Mouse (Mus musculus) midbrain, embryonic 10.5 days (tissue): ENCODE measurements around the gene Efhc1. TPM values are rescaled to one million over a fixed set of nuclear protein-coding genes. Genes with fewer than 3 reads are reported as not detected.
A peak's percentile ranks its signal among the peaks of the same experiment; 100 is the strongest.

Source experiments
- DNase-seq: peaks from one replicate; pipeline ENCODE4 v3.0.0-alpha.2; 2017; ENCODE audit warnings: low spot score
- H3K27ac ChIP-seq: fragments of 300-500 bp; sonication (generic); replicated peaks from 2 replicates; pipeline ENCODE4 v1.5.1; 2016; ENCODE audit warnings: mild to moderate bottlenecking
- H3K27me3 ChIP-seq: fragments of 300-500 bp; sonication (generic); 2 replicates; pipeline ENCODE4 v1.6.1; 2016; ENCODE audit warnings: low read depth, mild to moderate bottlenecking; ENCODE audit not compliant: poor library complexity, severe bottlenecking
- H3K36me3 ChIP-seq: fragments of 300-500 bp; sonication (generic); 2 replicates; pipeline ENCODE4 v1.6.1; 2016; ENCODE audit warnings: mild to moderate bottlenecking, moderate library complexity
- H3K4me1 ChIP-seq: fragments of 300-500 bp; sonication (generic); 2 replicates; pipeline ENCODE4 v1.6.1; 2016
- H3K4me3 ChIP-seq: fragments of 300-500 bp; sonication (generic); 2 replicates; pipeline ENCODE4 v1.5.1; 2016; ENCODE audit warnings: mild to moderate bottlenecking, moderate library complexity
- H3K9me3 ChIP-seq: fragments of 300-500 bp; sonication (generic); replicated peaks from 2 replicates; pipeline ENCODE4 v1.6.1; 2016; ENCODE audit warnings: mild to moderate bottlenecking
- WGBS: fragments of 180-500 bp; shearing (Covaris S2); methylation state at CpG from one replicate; pipeline ENCODE4 v1.1.7; 2016; 5-methylcytosine and 5-hydroxymethylcytosine counted together
- polyA plus RNA-seq: library from polyadenylated mRNA; unstranded; fragments of >200 nt; fragmentation: Nextera tagmentation; extraction: Ambion mirVana; gene quantifications from 2 replicates; pipeline ENCODE4 v1.2.1, GENCODE M21; 2016

Gene Efhc1
- polyA plus RNA-seq, 1 experiment from 2014 or later: 2.0 TPM

DNA sequence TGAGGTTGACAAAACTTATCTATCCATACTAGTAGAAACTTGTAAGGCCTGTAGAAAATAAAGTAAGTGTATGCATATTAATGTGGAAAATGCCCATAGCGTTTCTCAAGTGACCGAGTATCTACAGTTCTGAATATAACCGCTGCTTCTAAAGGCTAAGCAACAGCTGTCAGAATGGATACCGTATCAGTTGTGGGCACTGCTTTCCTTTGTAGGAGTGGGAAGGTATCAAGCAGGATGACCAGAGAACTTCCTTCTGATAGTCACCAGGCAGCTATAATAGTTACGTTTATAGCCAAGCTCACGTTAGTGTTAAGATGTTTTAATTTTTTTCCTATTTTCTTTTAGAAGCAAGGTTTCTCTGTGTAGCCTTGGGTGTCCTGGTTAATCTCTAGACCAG, 22.0 kb downstream of the Efhc1 start:
- H3K27ac ChIP-seq: no peak overlapping the region
- H3K36me3 ChIP-seq: no peaks in the 10 kb centered on the region
- no peaks in the 10 kb centered on the region for H3K4me1 ChIP-seq
- no peak overlapping the region for H3K4me3 ChIP-seq
- 96% methylated on average over 6 of the region's 6 CpGs for WGBS
- no peaks in the 10 kb centered on the region for H3K9me3 ChIP-seq
- H3K27me3 ChIP-seq: no peaks in the 10 kb centered on the region
- DNase-seq: no peak

DNA sequence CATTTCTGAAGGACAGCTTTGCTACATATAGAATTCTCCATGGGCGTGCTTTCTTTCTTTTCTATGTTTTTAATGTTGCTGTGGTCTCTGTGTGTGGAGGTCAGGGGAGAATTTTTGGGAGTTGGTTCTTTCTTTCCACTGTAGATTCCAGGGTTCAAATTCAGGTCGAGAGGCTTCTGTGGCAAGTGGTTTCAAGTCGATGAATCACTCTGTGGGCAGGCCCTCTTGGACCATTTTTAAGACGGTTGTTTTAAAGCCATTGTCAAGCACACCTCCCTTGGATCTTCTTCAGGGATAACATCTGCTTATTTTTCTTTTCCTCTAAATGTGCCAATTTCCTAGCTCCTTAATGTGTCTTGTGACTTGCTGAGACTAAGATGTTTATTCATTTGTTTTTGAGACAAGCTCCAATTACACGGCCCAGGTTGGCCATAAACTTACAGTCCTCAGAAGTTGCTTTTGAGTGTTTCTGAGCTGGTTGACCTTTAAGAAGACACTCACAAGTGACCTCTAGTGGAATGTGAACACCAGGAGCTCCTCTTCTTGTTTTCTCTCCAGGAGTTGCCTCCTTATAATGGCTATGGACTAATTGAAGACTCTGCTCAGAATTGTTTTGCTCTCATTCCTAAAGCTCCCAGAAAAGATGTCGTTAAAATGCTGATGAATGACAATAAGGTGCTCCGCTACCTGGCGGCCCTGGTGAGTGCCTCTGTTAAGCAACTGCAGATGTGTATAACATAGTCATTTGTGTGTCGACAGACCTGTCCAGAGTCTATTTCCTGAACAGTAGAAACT, 23.1 kb downstream of the Efhc1 start:
- H3K36me3 ChIP-seq: no peaks in the 10 kb centered on the region
- H3K4me1 ChIP-seq: no peaks in the 10 kb centered on the region
- no peaks in the 10 kb centered on the region for H3K9me3 ChIP-seq
- 79% methylated on average over 9 of the region's 9 CpGs for WGBS
- H3K27me3 ChIP-seq: no peaks in the 10 kb centered on the region
- no peak for DNase-seq
- H3K27ac ChIP-seq: no peak overlapping the region
- H3K4me3 ChIP-seq: no peak overlapping the region

DNA sequence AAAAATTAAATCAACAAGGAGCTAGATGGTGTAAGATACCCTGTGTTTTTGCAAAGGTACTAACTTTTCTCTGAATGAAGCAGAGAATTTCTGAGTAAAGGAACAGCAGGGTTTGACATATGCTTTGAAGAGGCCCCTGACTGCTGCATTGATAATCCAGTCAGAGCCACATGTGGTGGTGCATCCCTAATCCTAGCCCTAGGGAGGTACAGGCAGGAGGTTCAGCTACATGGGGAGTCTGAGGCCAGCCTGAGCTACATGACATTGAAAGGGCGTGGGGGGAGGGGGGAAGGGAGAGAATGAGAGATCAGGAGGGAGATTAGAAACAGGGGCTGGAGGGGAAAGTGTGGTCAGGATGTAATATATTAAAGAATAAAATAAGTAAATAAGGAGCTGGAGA, 29.1 kb downstream of the Efhc1 start:
- Histone ChIP-seq H3K27ac (no peak overlapping the region), H3K4me3 (no peak overlapping the region), H3K36me3 (no peaks in the 10 kb centered on the region), H3K4me1 (peaks cover 8% of the 10 kb centered on the region; the same call in 1 of the 2 replicates), H3K9me3 (no peaks in the 10 kb centered on the region), H3K27me3 (no peaks in the 10 kb centered on the region)
- DNase-seq: no peak
- 18% methylated on average over 1 of the region's 1 CpGs for WGBS

DNA sequence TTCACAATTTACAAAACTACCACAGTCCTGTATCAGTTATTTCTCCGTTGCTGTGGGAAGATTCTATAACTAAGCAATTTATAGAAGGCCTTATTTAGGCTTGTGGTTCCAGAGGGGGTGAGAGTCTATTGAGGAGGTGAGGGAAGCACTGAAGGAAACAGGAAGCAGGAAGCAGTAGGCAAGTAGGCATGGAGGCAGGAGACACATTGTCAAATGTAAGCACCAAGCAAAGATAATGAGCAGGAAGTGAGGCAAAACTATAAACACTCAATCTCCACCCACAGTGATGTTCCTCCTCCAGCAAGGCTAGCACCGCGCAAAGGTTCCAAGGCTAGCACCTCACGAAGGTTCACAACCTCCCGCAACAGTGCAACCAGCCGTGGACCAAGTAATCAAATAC, 30.3 kb downstream of the Efhc1 start:
- H3K9me3 ChIP-seq: no peaks in the 10 kb centered on the region
- H3K4me1 ChIP-seq: peaks cover 12% of the 10 kb centered on the region; the same call in 1 of the 2 replicates
- DNase-seq: no peak
- 89% methylated on average over 6 of the region's 6 CpGs for WGBS
- H3K4me3 ChIP-seq: no peak overlapping the region
- H3K27me3 ChIP-seq: no peaks in the 10 kb centered on the region
- no peak overlapping the region for H3K27ac ChIP-seq
- H3K36me3 ChIP-seq: no peaks in the 10 kb centered on the region

DNA sequence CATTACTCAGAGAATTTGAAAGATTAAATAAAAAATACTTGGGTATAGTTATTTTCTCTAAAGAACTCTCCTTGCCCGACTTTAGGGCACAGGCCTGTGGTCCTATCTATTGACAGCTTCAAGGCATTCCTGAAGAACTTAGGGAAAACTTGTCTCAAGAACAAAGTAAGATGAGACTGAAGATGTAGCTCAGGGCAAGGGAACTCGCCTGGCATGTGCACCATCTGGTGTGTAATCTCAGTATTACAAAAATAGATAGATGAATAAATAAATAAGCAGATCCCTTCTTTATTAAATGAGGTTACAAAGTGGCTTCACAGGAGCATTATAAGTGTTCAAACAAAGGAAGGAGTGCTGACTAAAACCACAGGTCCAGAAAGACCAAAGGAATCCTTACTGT, 32.7 kb downstream of the Efhc1 start:
- Histone ChIP-seq H3K27ac (no peak overlapping the region), H3K36me3 (no peaks in the 10 kb centered on the region), H3K4me1 (peaks cover 12% of the 10 kb centered on the region; the same call in 1 of the 2 replicates), H3K4me3 (no peak overlapping the region), H3K9me3 (no peaks in the 10 kb centered on the region), H3K27me3 (no peaks in the 10 kb centered on the region)
- 75% methylated on average over 2 of the region's 2 CpGs for WGBS
- DNase-seq: no peak

DNA sequence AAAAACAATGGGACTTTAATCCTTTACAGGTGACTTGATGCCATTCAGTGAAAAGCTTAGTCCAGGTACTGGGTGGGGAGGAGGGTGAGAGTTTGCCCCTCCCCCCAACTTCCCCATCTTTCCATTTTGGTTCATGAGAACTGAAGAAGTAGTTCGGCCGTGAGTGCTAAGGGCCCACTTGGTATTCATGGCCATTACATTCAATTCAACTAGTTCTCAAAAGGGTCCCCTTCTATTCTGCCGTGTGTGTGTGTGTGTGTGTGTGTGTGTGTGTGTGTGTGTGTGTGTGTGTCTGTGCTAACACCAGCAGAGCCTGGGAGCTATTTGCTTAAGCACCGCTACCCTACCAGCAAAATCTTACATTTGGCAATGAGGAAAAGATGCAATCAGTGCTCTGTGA, 33.2 kb downstream of the Efhc1 start:
- Histone ChIP-seq H3K4me1 (peaks cover 12% of the 10 kb centered on the region; the same call in 1 of the 2 replicates), H3K9me3 (no peaks in the 10 kb centered on the region), H3K27ac (no peak overlapping the region), H3K36me3 (no peaks in the 10 kb centered on the region), H3K4me3 (no peak overlapping the region), H3K27me3 (no peaks in the 10 kb centered on the region)
- DNase-seq: no peak
- WGBS: 73% methylated on average over 4 of the region's 4 CpGs

DNA sequence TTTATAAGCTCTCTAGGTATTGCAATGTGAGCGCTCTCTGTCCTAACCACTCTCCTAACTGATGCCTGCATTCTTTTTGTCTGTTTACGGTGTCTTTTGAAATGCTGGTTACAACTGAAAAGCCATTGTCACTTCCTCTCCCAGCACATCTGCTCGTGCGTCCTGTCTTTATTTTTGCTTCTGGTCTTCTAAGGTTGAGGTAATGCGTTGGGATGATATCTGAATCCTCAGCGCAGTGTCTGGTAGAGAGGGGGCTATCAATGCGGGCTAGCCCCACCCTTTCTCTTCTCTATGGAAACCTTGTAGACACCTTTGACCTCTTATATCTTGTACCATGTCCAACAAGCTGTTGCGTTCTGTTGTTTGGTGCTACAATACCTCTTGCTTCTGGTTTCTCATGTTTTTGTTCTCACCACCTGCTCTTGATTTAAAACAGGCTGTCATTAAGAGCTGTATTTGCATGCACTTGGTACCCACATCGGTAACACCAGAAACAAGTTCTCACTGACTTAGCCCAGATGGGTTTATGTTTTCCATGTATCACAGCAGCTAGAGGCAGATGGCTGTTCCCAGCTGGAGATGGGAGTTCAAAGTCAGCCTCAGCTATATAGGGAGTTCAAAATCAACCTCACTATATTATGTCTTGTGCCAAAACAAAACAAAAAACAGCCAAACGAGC, 35.1 kb downstream of the Efhc1 start:
- no peaks in the 10 kb centered on the region for H3K9me3 ChIP-seq
- H3K4me3 ChIP-seq: no peak overlapping the region
- no peak for DNase-seq
- 78% methylated on average over 10 of the region's 10 CpGs for WGBS
- peaks cover 4% of the 10 kb centered on the region; the same call in 1 of the 2 replicates for H3K4me1 ChIP-seq
- no peaks in the 10 kb centered on the region for H3K27me3 ChIP-seq
- H3K27ac ChIP-seq: no peak overlapping the region
- no peaks in the 10 kb centered on the region for H3K36me3 ChIP-seq

DNA sequence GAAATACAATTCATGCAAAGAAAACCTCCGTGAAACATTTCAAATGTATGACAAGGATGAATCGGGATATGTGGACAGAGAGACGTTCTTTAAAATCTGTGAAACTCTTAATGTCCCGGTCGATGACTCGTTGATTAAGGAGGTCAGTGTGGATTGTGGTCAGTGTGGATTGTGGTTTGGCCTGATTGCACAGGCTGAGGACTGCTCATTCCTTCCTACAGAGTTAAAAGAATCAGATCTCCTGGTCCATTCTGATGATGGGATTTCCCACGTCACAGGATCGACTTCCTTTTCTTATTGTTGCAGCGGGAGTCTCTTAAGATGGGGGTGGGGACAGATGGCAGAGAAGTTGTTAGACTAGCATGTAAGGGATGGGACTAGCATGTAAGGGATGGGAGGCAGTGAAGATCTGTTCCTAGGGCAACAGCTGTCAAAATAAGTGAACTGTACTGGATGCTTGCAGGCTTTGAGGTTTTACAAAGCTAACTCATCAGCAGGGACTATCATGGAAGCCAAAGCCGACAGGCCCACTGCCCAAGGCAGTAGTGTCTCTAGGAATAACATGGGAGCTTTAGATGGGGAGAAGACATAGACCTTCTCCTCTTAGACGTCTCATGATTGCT, 38.1 kb downstream of the Efhc1 start:
- Histone ChIP-seq H3K27me3 (no peaks in the 10 kb centered on the region), H3K27ac (no peak overlapping the region), H3K4me3 (no peak overlapping the region), H3K36me3 (no peaks in the 10 kb centered on the region), H3K9me3 (no peaks in the 10 kb centered on the region), H3K4me1 (peaks cover 4% of the 10 kb centered on the region; the same call in 1 of the 2 replicates)
- 88% methylated on average over 11 of the region's 11 CpGs for whole genome bisulfite sequencing
- DNase-seq: no peak

DNA sequence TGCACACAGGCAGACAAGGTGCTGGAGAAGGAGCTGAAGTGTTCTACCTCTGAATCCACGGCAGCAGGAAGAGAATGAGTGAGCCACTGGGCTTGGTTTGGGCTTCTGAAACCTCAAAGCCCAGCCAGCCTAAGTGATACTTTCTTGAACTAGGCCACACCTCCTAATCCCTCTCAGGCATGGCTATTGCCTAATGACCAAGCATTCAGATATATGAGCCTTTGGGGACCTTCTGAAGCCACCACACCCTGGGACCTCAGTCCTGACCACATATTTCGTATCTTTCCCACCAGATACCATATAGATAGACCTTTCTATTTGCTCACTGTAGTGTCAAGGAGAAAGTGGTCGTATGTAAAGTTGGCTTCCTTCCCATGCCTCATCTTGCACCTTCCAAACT, 42.3 kb downstream of the Efhc1 start:
- H3K9me3 ChIP-seq: no peaks in the 10 kb centered on the region
- H3K4me1 ChIP-seq: peaks cover 24% of the 10 kb centered on the region
- H3K27me3 ChIP-seq: no peaks in the 10 kb centered on the region
- no peak for DNase-seq
- 83% methylated on average over 3 of the region's 3 CpGs for WGBS
- no peak overlapping the region for H3K27ac ChIP-seq
- peaks cover 3% of the 10 kb centered on the region; the same call in 1 of the 2 replicates for H3K36me3 ChIP-seq
- H3K4me3 ChIP-seq: no peak overlapping the region

DNA sequence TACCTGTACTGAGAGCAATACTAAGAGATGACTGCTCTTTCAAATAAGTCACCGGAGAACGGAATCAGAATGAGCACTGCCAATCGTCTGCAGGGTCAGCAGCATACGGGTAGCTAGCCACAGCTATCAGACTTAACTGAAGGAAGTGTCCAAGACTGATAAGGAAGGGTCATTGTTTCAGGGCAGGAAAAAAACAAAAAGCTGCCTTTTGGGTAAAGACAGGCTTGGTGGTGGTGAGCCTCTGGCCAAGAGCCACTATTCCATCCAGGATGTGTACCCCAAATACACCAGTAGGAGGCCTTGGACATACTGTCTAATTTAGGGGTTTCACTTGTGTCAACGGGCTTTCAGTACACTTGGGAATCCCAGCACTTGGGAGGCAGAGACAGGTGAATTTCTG, 42.9 kb downstream of the Efhc1 start:
- no peaks in the 10 kb centered on the region for H3K27me3 ChIP-seq
- no peak overlapping the region for H3K27ac ChIP-seq
- peaks cover 7% of the 10 kb centered on the region; the same call in 1 of the 2 replicates for H3K36me3 ChIP-seq
- no peak for DNase-seq
- no peak overlapping the region for H3K4me3 ChIP-seq
- H3K4me1 ChIP-seq: peaks cover 26% of the 10 kb centered on the region
- H3K9me3 ChIP-seq: no peaks in the 10 kb centered on the region
- WGBS: 90% methylated on average over 5 of the region's 5 CpGs

DNA sequence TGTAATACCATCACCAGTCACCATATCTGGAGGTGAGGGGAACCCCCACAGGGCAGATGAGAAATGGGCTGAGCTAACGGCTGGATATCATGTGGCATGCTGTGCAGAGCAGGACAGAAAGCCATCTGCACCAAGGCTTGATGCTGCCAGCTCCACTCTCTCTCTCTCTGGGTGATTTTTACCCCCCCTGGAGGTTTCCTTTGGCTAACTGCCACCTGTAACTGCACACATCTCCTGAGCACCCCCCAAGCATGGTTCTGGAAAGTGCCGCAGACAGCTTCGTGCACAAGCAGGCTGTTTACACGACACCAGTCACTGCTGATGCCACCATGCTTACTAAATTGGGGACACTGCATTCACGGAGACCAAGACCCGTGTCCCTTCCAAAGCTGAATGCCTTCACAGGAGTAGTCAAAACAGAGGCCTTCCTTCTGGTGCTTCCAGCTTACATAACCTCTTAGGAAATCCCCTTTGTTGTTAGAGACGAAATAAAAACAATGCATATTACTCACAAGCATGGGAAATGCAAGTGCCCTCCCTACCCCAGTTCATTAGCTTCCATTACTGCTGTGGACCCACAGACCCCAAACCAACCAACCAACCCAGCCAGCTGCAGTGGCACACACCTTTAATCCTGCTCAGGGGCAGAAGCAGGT, 44.0 kb downstream of the Efhc1 start:
- no peak for DNase-seq

DNA sequence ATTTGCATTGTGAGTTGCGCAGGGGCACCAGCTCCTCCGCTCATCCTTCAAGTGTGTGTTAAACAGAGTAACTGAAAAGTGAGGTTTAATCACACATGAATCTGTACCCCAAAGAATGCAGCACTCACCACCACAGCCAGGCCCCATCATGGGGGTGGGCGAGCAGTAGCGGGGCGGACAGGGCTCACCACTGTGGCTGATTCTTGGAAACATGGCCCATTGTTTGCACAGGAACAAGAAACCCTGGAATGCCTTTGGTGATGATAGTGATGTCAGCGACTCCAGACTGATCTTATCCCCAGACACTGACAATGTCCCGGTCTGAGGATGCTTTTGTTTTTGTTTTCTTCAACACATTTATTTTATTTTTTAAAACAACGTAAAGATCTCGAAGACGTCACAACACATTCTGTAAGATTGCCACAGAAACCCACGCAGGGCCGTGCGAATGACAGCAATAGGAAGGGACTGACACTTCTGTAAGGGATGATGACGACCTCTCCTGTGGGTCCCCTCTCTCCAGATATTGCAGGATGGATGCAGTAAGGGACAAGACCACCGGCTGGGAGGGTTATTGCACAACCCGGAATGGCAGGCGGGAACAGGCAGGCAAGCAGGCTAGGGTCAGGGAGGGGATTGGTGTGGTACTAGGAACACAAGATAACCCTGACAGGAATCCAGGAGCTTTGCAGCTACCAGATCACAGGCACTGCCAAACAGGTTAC, 45.3 kb downstream of the Efhc1 start:
- peaks cover 31% of the 10 kb centered on the region for H3K36me3 ChIP-seq
- H3K4me1 ChIP-seq: peaks cover 26% of the 10 kb centered on the region
- peak overlapping the region; percentile 74 for H3K27ac ChIP-seq
- H3K9me3 ChIP-seq: no peaks in the 10 kb centered on the region
- peak; percentile 25 for DNase-seq
- no peak overlapping the region for H3K4me3 ChIP-seq
- no peaks in the 10 kb centered on the region for H3K27me3 ChIP-seq
- WGBS: 56% methylated on average over 17 of the region's 17 CpGs

More for the DNA sequence above, 44.0 kb downstream of the Efhc1 start:
- peaks cover 26% of the 10 kb centered on the region for H3K4me1 ChIP-seq
- no peaks in the 10 kb centered on the region for H3K27me3 ChIP-seq
- no peak overlapping the region for H3K4me3 ChIP-seq
- H3K9me3 ChIP-seq: no peaks in the 10 kb centered on the region
- peaks cover 18% of the 10 kb centered on the region for H3K36me3 ChIP-seq
- WGBS: 75% methylated on average over 7 of the region's 7 CpGs
- no peak overlapping the region; the same call in 1 of the 2 replicates for H3K27ac ChIP-seq
